Mouse (Mus musculus) hindbrain, postnatal 0 days (tissue): Measurements from ENCODE around the gene Hils1. TPM values are rescaled to one million over a fixed set of nuclear protein-coding genes. Genes with fewer than 3 reads are reported as not detected.

Experiments used
- ATAC-seq: fragments of 200-750 bp; cut with Nextera tagmentation; 2 replicates; pipeline ENCODE4 v1.8.0; 2017; ENCODE audit warnings: mild to moderate bottlenecking, moderate TSS enrichment, moderate library complexity
- DNase-seq: peaks from one replicate; pipeline ENCODE4 v3.0.0-alpha.2; 2015; ENCODE audit warnings: low spot score
- H3K27ac ChIP-seq: fragments of 300-500 bp; sonication (generic); 2 replicates; pipeline ENCODE4 v1.5.1; 2014; ENCODE audit warnings: mild to moderate bottlenecking
- H3K27me3 ChIP-seq: fragments of 300-500 bp; sonication (generic); 2 replicates; pipeline ENCODE4 v1.6.1; 2014; ENCODE audit warnings: low read length, mixed read lengths; ENCODE audit not compliant: insufficient read depth
- H3K36me3 ChIP-seq: fragments of 300-500 bp; sonication (generic); 2 replicates; pipeline ENCODE4 v1.6.1; 2014; ENCODE audit warnings: low read length, mixed read lengths; ENCODE audit not compliant: insufficient read depth
- H3K4me1 ChIP-seq: fragments of 300-500 bp; sonication (generic); 2 replicates; pipeline ENCODE4 v1.6.1; 2014; ENCODE audit warnings: antibody characterized with exemption, low read length, mixed read lengths; ENCODE audit not compliant: insufficient read depth
- H3K4me2 ChIP-seq: fragments of 300-500 bp; sonication (generic); 2 replicates; pipeline ENCODE4 v1.6.1; 2014; ENCODE audit warnings: low read depth, mild to moderate bottlenecking, low read length, moderate library complexity, mixed read lengths
- H3K4me3 ChIP-seq: fragments of 300-500 bp; sonication (generic); 2 replicates; pipeline ENCODE4 v1.5.1; 2014; ENCODE audit warnings: low read length
- H3K9ac ChIP-seq: fragments of 300-500 bp; sonication (generic); replicated peaks from 2 replicates; pipeline ENCODE4 v1.6.1; 2014; ENCODE audit warnings: mild to moderate bottlenecking, low read length, moderate library complexity, mixed read lengths
- H3K9me3 ChIP-seq: fragments of 300-500 bp; sonication (generic); 2 replicates; pipeline ENCODE4 v1.6.1; 2016; ENCODE audit warnings: low read length, mixed read lengths
- CTCF ChIP-seq: IDR thresholded peaks from 2 replicates; pipeline ENCODE4 v1.5.1; 2016; ENCODE audit warnings: antibody characterized with exemption, control low read depth, low read depth
- WGBS: fragments of 180-500 bp; shearing (Covaris S2); extraction: QIAGEN DNeasy Blood & Tissue Kit; methylation state at CpG from one replicate; pipeline ENCODE4 v1.1.7; 2014; 5-methylcytosine and 5-hydroxymethylcytosine counted together
- polyA plus RNA-seq: library from polyadenylated mRNA; unstranded; fragments of >200 nt; fragmentation: Nextera tagmentation; extraction: Ambion mirVana; gene quantifications from 2 replicates; pipeline ENCODE4 v1.2.1, GENCODE M21; 2015
- total RNA-seq: library from RNA; depleted of rRNA; stranded (reverse); fragments of >200 nt; gene quantifications from 2 replicates; pipeline ENCODE4 v1.2.3, GENCODE M21; 2014

Hils1 gene
- total and polyA plus RNA-seq, 2 experiments from 2014 or later = not detected

GRCm38 (mm10) chr11:94976199-94976598 is 8.8 kb downstream of the Hils1 start, which contains the start of gene Sgca:
TSS of gene Sgca (minus strand) at chr11:94976327.
- H3K9ac ChIP-seq = no peak within 1 kb of the TSS
- DNase-seq (no peak), ATAC-seq (no peak)
- H3K36me3 ChIP-seq = no peaks in the 10 kb centered on the region
- H3K27me3 ChIP-seq = no peaks in the 10 kb centered on the region
- 84% methylated on average over 5 of the region's 5 CpGs for WGBS
- H3K4me1 ChIP-seq = peaks cover 7% of the 10 kb centered on the region; the same call in 1 of the 2 replicates
- no peak within 1 kb of the TSS for H3K4me3 ChIP-seq
- H3K4me2 ChIP-seq = no peak within 1 kb of the TSS
- TF ChIP-seq CTCF = no peak
- no peaks in the 10 kb centered on the region for H3K9me3 ChIP-seq
- no peak within 1 kb of the TSS for H3K27ac ChIP-seq

GRCm38 (mm10) chr11:94978178-94978915 is 11.0 kb downstream of the Hils1 start:
- H3K27me3 ChIP-seq = no peaks in the 10 kb centered on the region
- H3K4me3 ChIP-seq = peak overlapping the region; percentile 15
- peak overlapping the region; percentile 87 for H3K27ac ChIP-seq
- no peak for TF ChIP-seq CTCF
- H3K4me2 ChIP-seq = peak overlapping the region; percentile 50
- H3K4me1 ChIP-seq = peaks cover 7% of the 10 kb centered on the region; the same call in 1 of the 2 replicates
- DNase-seq (peak; percentile 53), ATAC-seq (peak; percentile 65)
- no peaks in the 10 kb centered on the region for H3K36me3 ChIP-seq
- WGBS = 33% methylated on average over 9 of the region's 9 CpGs
- H3K9me3 ChIP-seq = no peaks in the 10 kb centered on the region
- H3K9ac ChIP-seq = peak overlapping the region; percentile 50

GRCm38 (mm10) chr11:94978947-94979346 is 11.6 kb downstream of the Hils1 start:
- DNase-seq (peak; percentile 98), ATAC-seq (peak; percentile 96)
- H3K27me3 ChIP-seq = no peaks in the 10 kb centered on the region
- H3K4me3 ChIP-seq = peak overlapping the region; percentile 18
- H3K27ac ChIP-seq = peak overlapping the region; percentile 87
- no peaks in the 10 kb centered on the region for H3K9me3 ChIP-seq
- peaks cover 7% of the 10 kb centered on the region; the same call in 1 of the 2 replicates for H3K4me1 ChIP-seq
- peak overlapping the region; percentile 50 for H3K4me2 ChIP-seq
- TF ChIP-seq CTCF = peak; percentile 99
- WGBS = under 1% methylated on average over 20 of the region's 20 CpGs
- peak overlapping the region; percentile 50 for H3K9ac ChIP-seq
- H3K36me3 ChIP-seq = no peaks in the 10 kb centered on the region

- H3K36me3 ChIP-seq = no peaks in the 10 kb centered on the region
- peaks cover 7% of the 10 kb centered on the region; the same call in 1 of the 2 replicates for H3K4me1 ChIP-seq
- H3K27me3 ChIP-seq = no peaks in the 10 kb centered on the region
- DNase-seq (no peak), ATAC-seq (no peak; the same call in 1 of the 2 replicates)
- no peaks in the 10 kb centered on the region for H3K9me3 ChIP-seq
- H3K4me2 ChIP-seq = peak overlapping the region; percentile 50
- H3K9ac ChIP-seq = peak overlapping the region; percentile 50; the same call in 1 of the 2 replicates
- peak overlapping the region; percentile 18; the same call in 1 of the 2 replicates for H3K4me3 ChIP-seq
- TF ChIP-seq CTCF = no peak
- 73% methylated on average over 11 of the region's 11 CpGs for WGBS
- H3K27ac ChIP-seq = peak overlapping the region; percentile 54
Observed at GRCm38 (mm10) chr11:94979462-94980179, 12.2 kb downstream of the Hils1 start.

- no peak overlapping the region for H3K4me3 ChIP-seq
- H3K27ac ChIP-seq = no peak overlapping the region
- H3K9me3 ChIP-seq = no peaks in the 10 kb centered on the region
- peaks cover 19% of the 10 kb centered on the region for H3K4me1 ChIP-seq
- no peak for ATAC-seq
- H3K9ac ChIP-seq = no peak overlapping the region
- no peaks in the 10 kb centered on the region for H3K27me3 ChIP-seq
- H3K4me2 ChIP-seq = no peak overlapping the region
- TF ChIP-seq CTCF = no peak
- DNase-seq = no peak
- WGBS = 45% methylated on average over 1 of the region's 1 CpGs
- H3K36me3 ChIP-seq = no peaks in the 10 kb centered on the region
Observed at GRCm38 (mm10) chr11:94985140-94985539, 17.7 kb downstream of the Hils1 start.

- Histone ChIP-seq H3K36me3 (no peaks in the 10 kb centered on the region), H3K4me2 (no peak overlapping the region), H3K4me1 (peaks cover 23% of the 10 kb centered on the region), H3K4me3 (no peak overlapping the region), H3K9ac (no peak overlapping the region), H3K27ac (no peak overlapping the region), H3K9me3 (no peaks in the 10 kb centered on the region), H3K27me3 (no peaks in the 10 kb centered on the region)
- no peak for ATAC-seq
- no peak for DNase-seq
- TF ChIP-seq CTCF = no peak
- 77% methylated on average over 5 of the region's 5 CpGs for WGBS
Observed at GRCm38 (mm10) chr11:94985822-94986221, 18.4 kb downstream of the Hils1 start.
